Comparison of ENCODE assay signal across 16 mouse cellular contexts in genomic region chr10:75657165-75657564, GRCm38 (mm10).
"Had no signal": no experiment of that assay in that cellular context is flagged by ENCODE, and none has a peak within 500 bp of the region (broad histone marks: within the 10 kb centered on the region; RNA-seq: fewer than 3 reads in every experiment).

No protein-coding gene starts in this region.

- DNase-seq: heart, postnatal 10 days; heart, postnatal 14 days; heart, postnatal 36 days; heart, postnatal 4 days; kidney, adult 11 months; kidney, adult 18-20 months; kidney, adult 2 months; kidney, adult 8-10 months; kidney, adult 9 months; kidney, postnatal 10 days; kidney, postnatal 14 days; kidney, postnatal 25 days; kidney, postnatal 36 days; kidney, postnatal 4 days; layer of hippocampus, adult 9-11 months; layer of hippocampus, postnatal 36 days had no signal
